Mouse (Mus musculus): ENCODE measurements around the gene Rnf17.

Rnf17 gene

GRCm38 (mm10) chr14:56514775-56515174 is 112.4 kb downstream of the Rnf17 start:
- DNase-seq, result no peak

GRCm38 (mm10) chr14:56530788-56531187 is 128.4 kb downstream of the Rnf17 start:
- no peak for DNase-seq

GRCm38 (mm10) chr14:56544946-56545345 is 142.6 kb downstream of the Rnf17 start:
- DNase-seq, result no peak

- no peak for DNase-seq
Measured at GRCm38 (mm10) chr14:56545491-56545890, 143.1 kb downstream of the Rnf17 start.

GRCm38 (mm10) chr14:56550960-56551359 is 148.6 kb downstream of the Rnf17 start:
- DNase-seq, result no peak

GRCm38 (mm10) chr14:56552924-56553323 is 150.5 kb downstream of the Rnf17 start:
- no peak for DNase-seq

GRCm38 (mm10) chr14:56553331-56553730 is 150.9 kb downstream of the Rnf17 start:
- DNase-seq, result no peak

GRCm38 (mm10) chr14:56554716-56555115 is 152.3 kb downstream of the Rnf17 start:
- no peak for DNase-seq

- DNase-seq, result no peak
Measured at GRCm38 (mm10) chr14:56559134-56559533, 156.8 kb downstream of the Rnf17 start.

GRCm38 (mm10) chr14:56567476-56567875 is 165.1 kb downstream of the Rnf17 start:
- no peak for DNase-seq

GRCm38 (mm10) chr14:56569041-56569440 is 166.7 kb downstream of the Rnf17 start:
- no peak for DNase-seq

- DNase-seq, result peak; percentile 97
Measured at GRCm38 (mm10) chr14:56571310-56572093, 169.1 kb downstream of the Rnf17 start.

- DNase-seq, result no peak
Measured at GRCm38 (mm10) chr14:56572546-56572945, 170.2 kb downstream of the Rnf17 start.

Data from embryo, embryonic 11 days (tissue).